Mouse (Mus musculus): Measurements from ENCODE around the gene Slc9a7. TPM values are rescaled to one million over a fixed set of nuclear protein-coding genes. Genes with fewer than 3 reads are reported as not detected.

Gene Slc9a7
- total RNA-seq, 2 experiments from 2014 or later, result 7.4 to 8.7 TPM

DNA sequence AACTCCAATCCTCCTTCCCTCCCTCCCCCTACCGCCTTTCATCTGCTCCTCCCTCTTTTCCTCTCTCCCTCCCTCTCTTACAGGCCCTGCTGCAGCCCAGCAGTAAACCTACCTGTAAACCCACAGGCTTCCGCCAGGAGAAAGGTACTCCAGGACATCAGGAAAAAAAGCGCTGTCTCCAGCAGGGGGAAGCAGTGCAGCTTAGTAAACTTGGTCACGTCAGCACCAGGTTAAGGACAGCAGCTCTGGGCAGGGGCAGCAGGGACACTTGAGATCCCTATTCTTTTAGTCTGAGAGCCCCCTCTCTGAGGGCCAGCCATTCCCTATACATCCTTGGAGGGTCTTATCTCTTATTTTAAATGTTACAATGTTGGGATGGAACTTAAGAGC is 129.3 kb downstream of the Slc9a7 start:
- intact Hi-C loops (cut with DNase I; ENCODE audit: low total_unique reads), result no loop called here
- DNase-seq, result peak; percentile 10

DNA sequence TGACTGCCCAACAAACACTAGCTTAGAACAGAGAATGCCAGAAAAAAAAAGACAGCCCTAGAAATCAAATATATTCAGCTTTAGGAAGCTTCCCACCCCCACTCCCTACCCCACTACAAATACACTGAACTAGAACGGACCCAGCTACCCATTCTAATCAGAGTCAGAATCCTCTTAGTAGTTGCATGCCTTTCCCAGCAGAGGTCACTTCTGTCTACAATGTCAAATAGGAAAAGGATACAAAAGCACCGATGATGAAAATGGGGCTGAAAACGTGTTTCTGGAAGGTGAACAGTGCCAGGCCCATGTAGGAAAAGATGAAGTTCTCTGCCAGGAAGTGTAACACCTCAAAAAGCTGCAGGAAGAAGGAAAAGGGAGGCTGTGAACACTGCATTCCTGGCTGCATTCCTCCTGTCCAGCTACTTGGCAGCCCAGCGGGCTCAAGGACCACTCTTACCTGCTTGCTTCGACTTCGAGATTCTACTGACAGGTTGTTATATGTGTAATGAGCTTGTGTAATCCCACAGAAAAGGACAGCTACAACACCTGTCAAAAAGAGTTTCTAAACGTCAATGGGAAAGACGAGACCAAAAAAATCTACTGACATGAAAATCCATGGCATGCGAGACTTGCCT is 129.8 kb downstream of the Slc9a7 start:
- intact Hi-C loops (cut with DNase I; ENCODE audit: low total_unique reads), result no loop called here
- DNase-seq, result no peak

- intact Hi-C loops (cut with DNase I; ENCODE audit: low total_unique reads), result no loop called here
These were observed 131.3 kb downstream of the Slc9a7 start for GRCm38 (mm10) chrX:20160301-20160700.

GRCm38 (mm10) chrX:20157519-20157918 is 134.1 kb downstream of the Slc9a7 start:
- no peak for DNase-seq
- intact Hi-C loops (cut with DNase I; ENCODE audit: low total_unique reads), result loop anchor here (10.0 kb wide), 2 partner anchors 93 to 133 kb away; no protein-coding TSS in a partner anchor

More at GRCm38 (mm10) chrX:20160301-20160700, 131.3 kb downstream of the Slc9a7 start:
- no peak for DNase-seq

DNA sequence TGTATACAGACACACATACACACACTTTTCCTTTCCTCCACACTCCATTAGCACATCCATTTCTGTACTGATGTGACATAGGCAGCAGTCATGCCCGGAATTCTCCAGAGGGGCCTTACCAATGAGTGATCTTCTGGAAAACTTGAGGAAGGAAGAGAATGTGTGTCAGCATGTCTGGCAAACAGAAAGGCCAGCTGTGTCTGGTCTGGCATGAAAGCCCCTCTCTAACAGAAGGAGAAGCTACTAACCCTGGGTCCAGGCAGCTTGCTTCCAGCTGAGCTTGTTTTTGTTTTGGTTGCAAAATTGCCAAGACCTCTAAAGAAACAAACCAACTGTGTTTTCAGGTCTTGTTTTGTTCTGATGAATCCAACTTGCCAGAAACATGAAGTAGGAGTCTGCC is 162.1 kb downstream of the Slc9a7 start:
- DNase-seq, result peak; percentile 14
- intact Hi-C loops (cut with DNase I; ENCODE audit: low total_unique reads), result no loop called here

GRCm38 (mm10) chrX:20128951-20129350 is 162.7 kb downstream of the Slc9a7 start:
- no peak for DNase-seq
- intact Hi-C loops (cut with DNase I; ENCODE audit: low total_unique reads), result no loop called here

DNA sequence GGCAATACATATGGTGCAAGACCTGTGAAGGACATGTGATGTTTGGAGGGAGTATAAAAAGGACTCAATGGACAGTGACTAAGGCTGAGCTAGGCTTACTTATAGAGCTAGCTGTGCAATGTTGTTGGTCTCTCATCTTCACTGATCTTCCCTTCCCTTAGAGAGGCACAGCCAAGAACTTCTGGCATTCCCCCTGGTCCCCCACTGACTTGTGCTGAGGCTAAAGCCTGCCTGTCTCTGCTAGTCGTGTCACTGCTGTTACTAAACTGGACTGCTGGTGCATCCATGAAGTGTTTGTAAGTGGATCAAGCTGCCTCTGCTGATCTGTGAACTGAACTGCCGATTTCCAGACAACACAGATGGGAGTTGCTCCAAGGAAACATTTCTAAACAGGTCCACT is 166.1 kb downstream of the Slc9a7 start:
- intact Hi-C loops (cut with DNase I; ENCODE audit: low total_unique reads), result no loop called here
- no peak for DNase-seq

GRCm38 (mm10) chrX:20117717-20118116 is 173.9 kb downstream of the Slc9a7 start:
- no peak for DNase-seq
- intact Hi-C loops (cut with DNase I; ENCODE audit: low total_unique reads), result no loop called here

DNA sequence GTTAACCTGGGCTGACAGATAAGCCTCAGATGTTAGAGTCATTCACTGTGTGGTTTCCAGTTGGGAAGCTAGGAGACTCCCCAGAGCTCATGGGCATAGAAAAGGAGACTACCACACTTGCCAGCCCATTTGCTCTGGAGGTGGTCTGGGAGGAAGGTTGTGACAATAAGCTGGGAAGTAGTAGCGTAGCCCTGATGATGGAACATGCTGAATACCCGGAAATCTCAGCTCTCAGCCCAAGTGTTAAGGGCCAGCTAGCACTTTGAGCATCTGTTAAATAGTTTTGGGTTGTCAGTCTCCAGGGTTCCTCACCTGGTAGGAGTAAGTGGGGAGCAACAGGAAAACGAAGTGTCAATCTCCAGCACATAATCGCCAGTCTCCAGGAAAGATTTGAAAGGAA is 221.4 kb downstream of the Slc9a7 start:
- DNase-seq, result no peak
- intact Hi-C loops (cut with DNase I; ENCODE audit: low total_unique reads), result no loop called here

DNA sequence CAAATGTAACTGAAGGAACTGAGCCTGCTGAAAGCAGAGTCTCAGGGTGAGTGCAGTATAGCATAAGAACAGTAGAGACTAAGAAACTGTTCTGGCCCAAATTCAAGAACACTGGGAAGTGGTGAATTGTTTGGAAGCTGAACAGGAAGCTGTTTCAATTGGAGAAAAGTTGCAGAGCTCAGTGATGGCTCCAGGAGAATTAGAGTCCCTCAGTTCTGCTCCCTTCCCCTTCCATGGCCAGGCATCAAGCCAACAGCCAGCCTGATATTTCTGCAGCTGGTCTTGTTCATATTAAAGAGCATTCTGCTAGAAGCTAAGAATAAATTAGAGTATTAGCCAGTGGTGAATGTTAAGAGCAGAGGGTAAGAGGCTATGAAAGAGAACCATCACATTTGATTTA is 225.0 kb downstream of the Slc9a7 start:
- DNase-seq, result peak; percentile 45
- intact Hi-C loops (cut with DNase I; ENCODE audit: low total_unique reads), result loop anchor here (10.0 kb wide), 1 partner anchor 88 kb away; no protein-coding TSS in a partner anchor

- no peak for DNase-seq
- intact Hi-C loops (cut with DNase I; ENCODE audit: low total_unique reads), result loop anchor here (10.0 kb wide), 1 partner anchor 93 kb away; no protein-coding TSS in a partner anchor
These were observed 229.7 kb downstream of the Slc9a7 start for GRCm38 (mm10) chrX:20061764-20062480.

GRCm38 (mm10) chrX:20060769-20061315 is 230.8 kb downstream of the Slc9a7 start:
- DNase-seq, result peak; percentile 18

DNA sequence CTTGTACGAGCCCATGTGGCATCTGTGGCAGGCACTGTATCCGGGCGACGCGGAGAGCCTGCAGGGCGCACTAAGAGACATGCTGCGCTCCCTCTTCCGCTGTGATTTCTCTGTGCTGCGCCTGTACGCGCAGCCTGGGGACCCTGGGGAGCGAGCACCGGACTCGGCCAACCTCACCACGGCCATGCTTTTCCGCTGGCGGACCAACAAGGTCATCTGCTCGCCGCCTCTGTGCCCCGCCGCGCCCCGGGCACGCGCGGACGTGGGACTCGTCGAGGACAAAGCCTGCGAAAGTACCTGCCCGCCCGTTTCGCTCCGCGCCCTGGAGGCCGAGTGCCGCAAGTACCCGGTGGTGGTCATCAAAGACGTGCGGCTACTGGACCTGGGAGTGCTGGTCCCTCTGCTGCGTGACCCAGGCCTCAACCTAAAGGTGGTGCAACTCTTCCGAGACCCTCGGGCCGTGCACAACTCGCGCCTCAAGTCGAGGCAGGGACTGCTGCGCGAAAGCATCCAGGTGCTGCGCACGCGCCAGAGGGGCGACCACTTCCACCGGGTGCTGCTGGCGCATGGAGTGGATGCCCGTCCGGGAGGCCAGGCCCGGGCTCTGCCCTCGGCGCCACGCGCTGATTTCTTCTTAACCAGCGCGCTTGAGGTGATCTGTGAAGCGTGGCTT is 231.4 kb downstream of the Slc9a7 start:
- DNase-seq, result peak; percentile 6
- intact Hi-C loops (cut with DNase I; ENCODE audit: low total_unique reads), result loop anchor here (10.0 kb wide), 1 partner anchor 95 kb away; no protein-coding TSS in a partner anchor

More at GRCm38 (mm10) chrX:20060769-20061315, 230.8 kb downstream of the Slc9a7 start:
- intact Hi-C loops (cut with DNase I; ENCODE audit: low total_unique reads), result loop anchor here (10.0 kb wide), 1 partner anchor 94 kb away; no protein-coding TSS in a partner anchor

DNA sequence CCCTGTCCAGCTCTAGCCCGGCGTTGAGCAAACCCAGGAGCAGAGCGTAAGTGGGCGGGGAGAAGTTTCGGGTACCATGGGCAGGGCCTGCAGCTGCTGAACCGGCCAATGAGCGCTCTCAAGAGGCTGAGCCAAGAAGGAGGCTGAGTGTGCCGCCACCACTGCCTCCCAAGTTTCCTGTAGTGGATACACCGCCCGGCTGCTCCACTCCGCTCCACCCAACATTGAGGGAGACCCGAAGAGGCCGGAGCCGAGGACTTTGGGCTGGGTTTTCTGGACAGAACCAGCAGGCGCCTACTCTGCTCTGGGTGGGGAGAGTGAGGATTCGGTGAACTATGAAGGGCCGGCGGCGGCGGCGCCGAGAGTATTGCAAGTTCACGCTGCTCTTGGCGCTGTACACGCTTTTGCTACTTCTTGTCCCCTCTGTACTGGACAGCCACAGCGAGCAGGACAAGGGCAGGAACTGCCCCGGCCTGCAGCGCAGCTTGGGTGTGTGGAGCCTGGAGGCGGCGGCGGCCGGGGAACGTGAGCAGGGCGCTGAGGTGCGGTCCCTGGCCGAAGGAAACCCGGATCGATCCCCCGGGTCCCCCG is 232.1 kb downstream of the Slc9a7 start, which contains the start of gene Chst7:
Gene Chst7 (plus strand): TSS at position 180 of the 591 bp plus-strand sequence.
- intact Hi-C loops (cut with DNase I; ENCODE audit: low total_unique reads), result no loop called here

More for the DNA sequence above, 232.1 kb downstream of the Slc9a7 start, which contains the start of gene Chst7:
- peak; percentile 69 for DNase-seq

Other genes with a start within 250 kb of the Slc9a7 start
- gene Chst7, start 232.2 kb downstream of the Slc9a7 start, total RNA-seq (2021), result 1 to 10 TPM; 4.6 to 6.0 TPM
- gene Rp2, start 72.7 kb upstream of the Slc9a7 start, total RNA-seq (2021), result 1 to 10 TPM; 5.2 to 5.7 TPM
- 1 to 10 TPM in 1 of 2 experiments, under 1 TPM in 1; 1.00 to 1.1 TPM for gene Jade3, start 133.9 kb upstream of the Slc9a7 start, total RNA-seq (2021)

All from gastrocnemius, postnatal 14 days (tissue).